Mouse (Mus musculus) yolk sac, embryonic 10.5 days (tissue): ENCODE results near the gene Olfr1329.
"Not testable (repeated sequence)": the region's sequence is repeated elsewhere in the genome, so short reads cannot be mapped to it uniquely, and the experiment has no call there.

Experiments used
- DNase-seq: peaks from one replicate; pipeline ENCODE4 v3.0.0-alpha.2; 2017; ENCODE audit warnings: low spot score

Gene Olfr1329

GRCm38 (mm10) chr4:118917365-118917764 is at the start of gene Olfr1329:
TSS of gene Olfr1329 (minus strand) at chr4:118917465.
- DNase-seq: not testable (repeated sequence)

GRCm38 (mm10) chr4:118961141-118961628 is 43.9 kb upstream of the Olfr1329 start, which contains the start of gene Lao1:
TSS of gene Lao1 (plus strand) at chr4:118961578.
- no peak for DNase-seq

GRCm38 (mm10) chr4:118958812-118959211 is 41.5 kb upstream of the Olfr1329 start:
- no peak for DNase-seq

GRCm38 (mm10) chr4:118938512-118938911 is 21.2 kb upstream of the Olfr1329 start, which contains the start of gene Olfr1328:
TSS of gene Olfr1328 (minus strand) at chr4:118938612.
- no peak for DNase-seq

GRCm38 (mm10) chr4:118931326-118931725 is 14.1 kb upstream of the Olfr1329 start:
- not testable (repeated sequence) for DNase-seq

GRCm38 (mm10) chr4:118901981-118902380 is 15.3 kb downstream of the Olfr1329 start:
- DNase-seq: no peak

- DNase-seq: no peak
Observed at GRCm38 (mm10) chr4:118888297-118888696, 29.0 kb downstream of the Olfr1329 start, which contains the start of gene Olfr1330. TSS of gene Olfr1330 (plus strand) at chr4:118888597.

- no peak for DNase-seq
Observed at GRCm38 (mm10) chr4:118867566-118867965, 49.7 kb downstream of the Olfr1329 start.
